Mouse (Mus musculus): ENCODE measurements around the gene Hsdl1.
A peak's percentile ranks its signal among the peaks of the same experiment; 100 is the strongest.

GRCm38 (mm10) chr8:119604996-119605395 lies 30.0 kb upstream of the Hsdl1 start, which contains the start of gene Taf1c:
- TF ChIP-seq GATA1 (IDR thresholded peaks at IDR 0.05; ENCODE audit: borderline replicate concordance, low read length) (no peak), FLI1 (IDR thresholded peaks at IDR 0.05; ENCODE audit: low read length) (peak; percentile 92)
